Mouse (Mus musculus) frontal cortex, postnatal 14 days (tissue): ENCODE measurements around the gene Fli1.

Experiments
- DNase-seq, 2 experiments: peaks; one replicate each; pipeline ENCODE4 v3.0.0; 2022; ENCODE audit warnings: low spot score in 2 of 2

The Fli1 gene

GRCm38 (mm10) chr9:32502256-32503010 lies 40.2 kb downstream of the Fli1 start:
- no peak for DNase-seq

- peak in 1 of 2 experiments; percentile 18 for DNase-seq
Observed at GRCm38 (mm10) chr9:32500886-32501285, 41.8 kb downstream of the Fli1 start.

- DNase-seq: no peak
Observed at GRCm38 (mm10) chr9:32500063-32500462, 42.6 kb downstream of the Fli1 start.

- DNase-seq: no peak
Observed at GRCm38 (mm10) chr9:32499469-32499868, 43.2 kb downstream of the Fli1 start.

GRCm38 (mm10) chr9:32495643-32495997 lies 47.0 kb downstream of the Fli1 start:
- no peak for DNase-seq

GRCm38 (mm10) chr9:32494891-32495642 lies 47.6 kb downstream of the Fli1 start:
- DNase-seq: no peak

GRCm38 (mm10) chr9:32493588-32494423 lies 48.9 kb downstream of the Fli1 start:
- DNase-seq: no peak

GRCm38 (mm10) chr9:32492753-32493152 lies 49.9 kb downstream of the Fli1 start:
- DNase-seq: no peak

- DNase-seq: peak in 1 of 2 experiments; percentile 12
Observed at GRCm38 (mm10) chr9:32491484-32491883, 51.2 kb downstream of the Fli1 start.

- DNase-seq: no peak
Observed at GRCm38 (mm10) chr9:32489794-32490358, 52.8 kb downstream of the Fli1 start.

GRCm38 (mm10) chr9:32489315-32489714 lies 53.3 kb downstream of the Fli1 start:
- DNase-seq: no peak

GRCm38 (mm10) chr9:32488627-32489026 lies 54.0 kb downstream of the Fli1 start:
- no peak for DNase-seq

- no peak for DNase-seq
Observed at GRCm38 (mm10) chr9:32487823-32488222, 54.8 kb downstream of the Fli1 start.

GRCm38 (mm10) chr9:32487401-32487800 lies 55.3 kb downstream of the Fli1 start:
- no peak for DNase-seq

GRCm38 (mm10) chr9:32480418-32480817 lies 62.2 kb downstream of the Fli1 start:
- no peak for DNase-seq

GRCm38 (mm10) chr9:32478799-32479198 lies 63.9 kb downstream of the Fli1 start:
- DNase-seq: no peak

GRCm38 (mm10) chr9:32478087-32478486 lies 64.6 kb downstream of the Fli1 start:
- DNase-seq: no peak

- no peak for DNase-seq
Observed at GRCm38 (mm10) chr9:32476604-32477003, 66.1 kb downstream of the Fli1 start.

GRCm38 (mm10) chr9:32474621-32475390 lies 67.9 kb downstream of the Fli1 start:
- DNase-seq: no peak

- no peak for DNase-seq
Observed at GRCm38 (mm10) chr9:32472346-32472745, 70.3 kb downstream of the Fli1 start.

GRCm38 (mm10) chr9:32469123-32469751 lies 73.4 kb downstream of the Fli1 start:
- DNase-seq: no peak
